Mouse (Mus musculus): ENCODE measurements around the gene Perp.

Gene Perp

DNA sequence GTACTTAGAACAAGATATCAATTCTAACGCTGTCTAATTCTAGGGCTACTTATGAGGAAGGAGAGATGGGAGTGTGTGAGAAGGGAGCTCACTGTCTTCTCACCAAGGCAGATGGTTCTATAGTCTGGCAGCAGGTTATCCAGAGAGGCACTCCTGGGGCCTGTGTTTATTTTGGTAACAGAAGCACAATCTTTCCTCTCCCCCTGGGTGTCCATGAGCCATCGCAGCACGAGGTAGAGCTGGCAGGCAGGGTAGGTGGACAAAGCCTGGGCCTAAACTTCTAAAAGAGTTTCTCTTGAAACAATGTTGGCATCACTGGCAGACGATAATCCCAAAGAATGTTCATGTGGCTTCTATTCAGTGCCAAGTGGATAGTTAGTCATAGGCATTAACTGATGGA lies 18.5 kb downstream of the Perp start:
- no peak for DNase-seq (ENCODE audit: low read depth, low spot score)

DNA sequence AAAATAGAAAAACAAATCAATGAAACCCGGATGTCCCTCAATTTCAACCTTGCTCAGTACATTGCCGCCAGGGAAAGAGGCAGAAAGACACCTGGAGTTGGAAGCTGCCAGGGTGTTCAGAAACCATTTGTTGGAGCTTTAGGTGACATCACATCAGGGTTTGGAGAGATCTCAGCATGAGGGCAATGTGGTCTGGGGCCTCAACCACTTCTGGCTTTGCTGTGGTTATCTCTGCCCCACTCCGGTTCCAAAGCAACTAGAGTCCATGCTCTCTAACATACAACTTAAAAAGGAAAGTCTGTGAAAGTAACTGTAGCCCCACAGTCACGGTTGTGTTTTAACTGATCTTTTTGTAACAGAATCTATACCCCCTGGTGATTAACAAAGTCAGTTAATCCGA lies 19.9 kb downstream of the Perp start:
- DNase-seq (ENCODE audit: low read depth, low spot score), result no peak

DNA sequence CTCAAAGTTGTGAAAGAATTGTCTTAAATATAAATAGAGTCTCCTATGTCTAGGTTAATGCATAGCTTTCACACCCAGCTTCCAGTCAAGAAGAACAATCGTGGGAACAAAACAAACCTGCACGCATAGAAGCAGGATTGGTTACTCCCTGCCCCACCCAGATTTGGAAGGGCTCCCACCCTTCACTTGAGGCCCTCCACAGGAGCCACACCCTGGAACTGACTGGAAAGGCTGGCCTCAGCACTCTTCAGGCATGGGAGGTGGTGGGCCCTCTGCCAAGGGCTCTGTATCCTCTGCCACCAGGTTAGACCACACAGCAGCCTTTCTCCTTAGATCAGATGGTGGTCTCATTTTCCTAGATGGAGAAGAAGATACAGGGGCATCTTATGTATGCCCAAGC lies 26.2 kb downstream of the Perp start:
- DNase-seq (ENCODE audit: low read depth, low spot score), result no peak

DNA sequence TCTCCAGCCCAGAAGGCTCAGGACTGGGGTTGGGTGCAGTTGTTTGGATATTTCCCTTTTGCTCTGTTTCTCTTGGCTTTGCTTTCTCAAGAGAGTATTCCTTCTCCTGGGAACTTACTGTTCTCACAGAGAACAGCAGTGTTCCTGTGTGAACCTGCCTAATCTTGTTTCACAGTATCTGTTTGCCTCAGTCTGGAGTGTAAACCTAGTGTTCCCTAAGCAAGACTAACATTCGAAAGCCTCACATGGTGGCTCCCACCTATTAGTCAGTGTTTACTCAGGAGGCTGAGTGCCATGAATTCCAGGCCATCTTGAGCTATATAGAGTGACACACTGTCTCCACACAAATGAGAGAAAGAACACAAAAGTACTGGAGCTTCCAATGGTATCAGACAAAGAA lies 31.4 kb downstream of the Perp start:
- no peak for DNase-seq (ENCODE audit: low read depth, low spot score)

DNA sequence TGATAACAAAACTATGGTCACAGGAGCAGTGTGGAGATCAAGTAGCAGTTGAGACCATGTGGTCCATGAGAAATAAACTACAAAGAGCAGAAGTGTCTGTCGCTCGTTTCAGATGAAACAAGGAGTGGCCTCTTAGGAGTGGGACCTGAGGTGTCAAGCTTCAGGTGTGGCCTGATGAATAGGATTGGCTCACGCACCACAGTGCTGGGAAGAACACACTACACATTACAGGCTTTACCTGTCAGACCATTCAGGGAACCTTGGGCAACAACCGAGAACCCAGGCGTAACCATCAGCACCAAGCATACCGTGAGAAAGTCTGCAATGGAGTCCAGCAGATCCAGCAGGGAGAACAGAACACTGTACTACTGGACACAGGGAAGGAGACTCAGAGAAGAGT lies 33.3 kb downstream of the Perp start:
- DNase-seq (ENCODE audit: low read depth, low spot score), result no peak

DNA sequence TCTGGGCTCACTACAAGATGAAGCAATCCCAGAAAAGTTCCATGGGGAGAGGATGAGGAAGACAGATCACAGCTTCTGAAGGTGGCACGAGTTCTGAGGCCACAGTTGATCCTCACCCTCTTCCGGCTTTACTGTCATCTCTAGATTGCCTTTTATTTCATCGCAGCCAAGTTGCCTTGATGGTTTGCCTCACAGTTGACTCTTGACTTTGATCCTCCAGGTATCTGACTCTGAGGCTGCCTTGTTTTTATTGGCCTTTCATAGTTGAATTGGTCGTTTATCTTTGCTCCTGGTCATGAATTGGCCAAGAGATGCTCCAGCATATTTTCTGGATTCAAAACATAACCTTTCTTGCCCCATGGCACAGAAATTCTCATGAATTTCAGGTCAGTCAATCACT lies 34.3 kb downstream of the Perp start:
- no peak for DNase-seq (ENCODE audit: low read depth, low spot score)

DNA sequence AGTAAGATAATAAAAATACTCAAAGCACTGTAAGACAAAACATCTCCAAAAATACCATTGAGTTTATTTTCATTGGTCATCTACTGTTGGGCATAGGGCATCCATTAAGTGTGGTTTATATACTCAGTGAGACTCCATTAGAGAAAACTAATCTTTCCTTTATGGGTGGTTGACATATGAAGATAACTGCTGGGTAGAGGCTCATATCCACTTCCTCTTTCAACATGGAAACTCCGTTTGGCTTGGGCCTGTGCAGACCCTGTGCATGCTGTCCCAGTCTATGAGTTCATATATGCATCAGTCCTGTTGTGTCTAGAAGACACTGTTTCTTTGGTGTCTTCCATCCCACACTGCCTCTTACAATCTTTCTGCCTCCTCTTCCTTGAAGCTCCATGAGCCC lies 34.9 kb downstream of the Perp start:
- no peak for DNase-seq (ENCODE audit: low read depth, low spot score)

DNA sequence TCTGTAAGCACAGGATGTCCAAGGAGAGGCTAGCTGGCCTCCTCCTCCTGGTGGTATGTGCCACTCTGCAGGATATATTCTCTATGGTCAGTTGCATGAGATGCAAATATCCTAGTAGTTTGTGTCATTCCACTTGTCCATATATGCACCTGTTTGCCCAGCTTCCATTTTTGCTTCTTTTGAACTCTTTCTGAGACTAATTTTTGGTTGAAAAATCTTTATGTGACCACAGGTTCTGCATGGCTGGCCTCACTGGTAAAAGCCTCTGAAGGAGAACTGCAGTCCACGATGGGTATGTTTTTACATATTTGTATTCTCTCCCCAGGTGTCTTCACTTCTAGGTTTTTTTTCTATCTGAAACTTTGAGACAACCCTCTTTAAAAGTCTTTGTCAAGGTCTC lies 37.4 kb downstream of the Perp start:
- no peak for DNase-seq (ENCODE audit: low read depth, low spot score)

DNA sequence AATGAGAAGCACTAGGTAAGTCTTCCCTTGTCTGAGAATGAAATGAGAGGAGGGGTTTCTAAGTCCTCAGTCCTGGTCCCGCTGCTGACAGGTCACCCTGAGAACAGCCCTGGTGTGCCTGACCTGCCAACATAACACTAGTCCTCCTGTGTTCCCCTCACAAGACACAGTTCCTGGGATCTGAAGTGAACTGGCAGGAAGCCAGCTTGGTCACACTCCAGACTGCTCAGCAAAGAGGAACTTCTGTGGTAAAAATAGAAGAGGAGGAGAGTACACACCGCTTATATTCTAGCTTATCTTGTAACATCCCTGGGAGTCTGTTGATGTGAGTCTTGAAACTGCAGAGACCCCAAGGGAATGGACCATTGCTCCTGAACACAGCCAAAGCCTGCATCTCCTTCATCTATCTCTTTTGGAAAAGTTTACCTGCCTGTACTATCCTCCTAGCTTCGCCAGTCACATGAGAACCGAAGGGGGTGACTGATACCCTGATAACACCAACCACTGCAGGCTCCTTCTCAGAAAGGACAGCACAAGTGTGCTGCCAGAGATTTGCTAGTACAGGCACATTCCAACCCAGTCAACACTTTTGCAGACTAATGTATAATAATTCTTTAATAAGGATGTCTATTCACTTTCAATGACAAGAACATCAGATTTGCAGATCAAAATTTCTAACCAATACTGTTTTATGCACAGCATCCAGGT lies 42.3 kb downstream of the Perp start:
- DNase-seq (ENCODE audit: low read depth, low spot score), result peak; percentile 50

DNA sequence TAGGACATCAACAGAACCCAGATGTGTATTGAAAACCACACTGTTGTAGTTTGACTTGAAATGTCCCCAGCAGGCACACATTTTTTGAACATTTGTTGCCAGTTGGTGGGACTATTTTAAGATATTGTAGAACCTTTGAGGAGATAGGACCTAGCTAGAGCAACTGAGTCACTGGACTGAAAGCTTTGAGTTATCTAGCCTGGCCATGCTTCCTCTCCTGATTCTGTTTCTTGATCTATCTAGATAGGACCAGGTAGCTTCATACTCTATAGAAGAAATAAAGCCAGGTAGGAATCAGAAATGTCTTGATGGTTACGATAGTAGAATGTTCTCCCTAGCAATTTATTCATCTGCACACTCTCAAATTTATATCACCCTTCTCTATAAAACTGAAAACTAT lies 43.9 kb downstream of the Perp start:
- no peak for DNase-seq (ENCODE audit: low read depth, low spot score)

DNA sequence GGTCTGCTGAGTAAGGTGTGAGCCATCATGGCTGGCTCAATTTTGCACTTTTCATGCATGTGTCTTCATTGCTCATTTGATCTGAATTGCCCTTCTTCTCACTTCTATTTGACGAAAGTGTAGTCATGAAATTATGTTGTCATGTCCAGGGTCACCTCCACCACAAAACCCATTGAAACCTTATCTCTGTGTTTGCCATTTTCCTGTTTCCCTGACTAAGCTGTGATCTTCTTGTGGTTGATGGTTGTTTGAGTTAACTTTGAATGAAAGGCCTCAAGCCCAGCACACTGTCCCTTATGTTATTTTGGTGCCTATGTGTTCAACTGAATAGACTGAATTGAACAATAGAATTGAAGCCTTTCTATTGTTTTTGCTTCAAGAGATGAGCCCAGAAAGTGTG lies 44.4 kb downstream of the Perp start:
- DNase-seq (ENCODE audit: low read depth, low spot score), result no peak

DNA sequence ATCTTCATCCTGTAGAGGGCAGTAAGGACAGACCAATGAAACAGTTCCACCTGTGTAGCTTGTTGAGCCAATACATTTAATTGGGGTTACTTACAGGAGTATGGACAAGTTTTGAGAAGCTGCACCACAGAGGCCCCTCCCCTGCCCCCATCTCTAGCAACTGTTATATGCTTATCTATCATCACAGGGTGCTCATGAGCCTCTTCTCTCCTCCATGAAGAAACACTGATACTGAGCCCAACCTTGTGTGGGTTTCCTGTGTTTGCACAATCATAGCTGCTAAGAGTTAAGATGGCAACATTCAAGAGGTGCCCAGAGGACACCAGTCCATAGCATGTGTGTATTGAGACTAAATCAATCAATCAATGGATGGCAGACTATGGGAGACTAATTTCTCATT lies 46.3 kb downstream of the Perp start:
- DNase-seq (ENCODE audit: low read depth, low spot score), result no peak

DNA sequence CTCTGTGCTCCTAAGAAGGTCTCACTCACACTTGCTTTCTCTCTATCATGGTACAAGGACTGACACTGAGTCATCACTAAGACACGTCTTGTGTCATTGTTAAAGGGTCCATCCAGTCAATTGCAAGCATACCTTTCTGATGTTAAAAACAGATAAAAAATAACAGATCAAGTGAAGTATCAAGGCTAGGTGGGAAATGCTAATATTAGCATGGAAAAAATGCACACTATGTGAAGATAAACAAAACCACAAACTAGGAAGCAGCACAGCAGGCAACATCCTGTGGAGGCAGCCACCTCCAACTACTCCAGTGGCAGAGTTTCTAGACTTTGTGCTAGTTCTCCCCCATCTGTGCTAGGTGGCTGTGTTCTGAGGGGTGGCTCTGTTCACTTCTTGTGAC lies 47.3 kb downstream of the Perp start:
- DNase-seq (ENCODE audit: low read depth, low spot score), result no peak

DNA sequence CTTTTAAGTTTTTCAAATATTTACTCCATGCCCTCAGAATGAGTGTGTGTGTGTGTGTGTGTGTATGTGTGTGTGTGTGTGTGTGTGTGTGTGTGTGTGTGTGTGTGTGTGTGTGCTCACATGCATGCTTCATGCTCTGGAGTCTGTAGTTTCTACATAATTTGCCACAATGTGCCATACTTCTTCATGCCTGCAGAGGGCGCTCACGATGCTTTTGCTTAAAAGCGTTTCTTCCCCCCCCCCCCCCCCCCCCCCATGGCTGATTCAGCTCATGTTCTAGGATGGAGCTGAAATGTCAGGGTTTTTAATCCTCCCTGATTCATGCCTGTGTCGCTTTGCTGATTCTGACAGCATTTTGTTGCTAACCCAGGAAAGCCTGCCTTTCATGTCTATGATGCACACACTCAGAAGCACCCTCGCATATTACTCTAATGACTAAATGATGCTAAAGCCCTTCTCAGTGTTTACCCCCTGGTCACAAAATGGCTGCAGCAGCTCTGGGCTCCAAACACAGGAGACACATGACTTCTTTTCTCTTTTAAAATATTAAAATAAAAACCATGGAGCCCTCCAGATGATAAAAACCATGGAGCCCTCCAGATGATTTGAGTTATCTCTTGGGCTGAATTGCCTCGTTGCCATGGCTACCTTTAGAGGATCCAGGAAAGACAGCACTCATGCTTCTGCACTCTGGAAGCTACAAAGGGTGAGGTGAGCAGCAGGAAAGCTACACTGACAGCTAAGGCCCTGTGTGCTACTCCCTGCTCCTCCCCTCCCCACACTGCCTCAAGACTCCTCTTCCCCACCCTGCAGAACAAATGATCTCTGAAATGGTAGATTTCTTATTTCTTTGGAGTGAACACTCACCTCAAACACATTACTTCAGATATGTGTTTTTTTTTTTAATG lies 49.7 kb downstream of the Perp start:
- DNase-seq (ENCODE audit: low read depth, low spot score), result no peak

DNA sequence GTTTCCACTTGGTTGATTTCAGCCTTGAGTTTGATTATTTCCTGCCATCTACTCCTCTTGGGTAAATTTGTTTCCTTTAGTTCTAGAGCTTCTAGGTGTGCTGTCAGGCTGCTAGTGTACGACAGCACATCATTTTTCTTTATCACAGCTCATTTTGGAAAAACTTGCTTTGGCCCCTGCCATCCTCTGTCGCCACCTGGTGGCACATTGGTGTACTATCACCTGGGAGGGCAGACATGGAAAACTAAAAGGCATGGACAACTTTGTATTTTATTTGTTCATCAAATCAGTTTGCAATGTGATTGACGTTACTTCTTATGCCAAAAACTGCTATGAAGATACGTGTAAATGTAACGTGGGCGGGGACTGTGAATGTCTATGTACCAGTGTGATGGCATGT lies 59.3 kb downstream of the Perp start:
- DNase-seq (ENCODE audit: low read depth, low spot score), result no peak

All from telencephalon, adult 2 months (tissue).